Mouse (Mus musculus): ENCODE measurements at regions not wholly inside any gene's neighbourhood (a gene's known extent, or its start where the extent isn't known, plus 50 kb on each side); places are given as distances from the start of the nearest gene placed in this dataset.

GRCm38 (mm10) chr15:68316116-68316515 is 1815.4 kb upstream of the Lrrc6 start:
- no peak for TF ChIP-seq CTCF (IDR thresholded peaks at IDR 0.05; ENCODE audit: borderline replicate concordance, insufficient read depth, low read length)
- no peak for TF ChIP-seq POLR2A (IDR thresholded peaks at IDR 0.05; ENCODE audit: low read depth, low read length)

All from embryonic fibroblast, embryonic 13.5 days (primary cell).